Mouse (Mus musculus) C2C12 (cell line): ENCODE results near the gene Hoxa11.

Experiments
- CTCF ChIP-seq: IDR thresholded peaks from one replicate; pipeline ENCODE4 v1.5.1; 2011; ENCODE audit not compliant: control insufficient read depth, insufficient read depth, insufficient read length
- MYOD1 ChIP-seq: IDR thresholded peaks from one replicate; pipeline ENCODE4 v1.6.1; 2011; ENCODE audit warnings: low read depth; ENCODE audit not compliant: control insufficient read depth, insufficient read length

DNA sequence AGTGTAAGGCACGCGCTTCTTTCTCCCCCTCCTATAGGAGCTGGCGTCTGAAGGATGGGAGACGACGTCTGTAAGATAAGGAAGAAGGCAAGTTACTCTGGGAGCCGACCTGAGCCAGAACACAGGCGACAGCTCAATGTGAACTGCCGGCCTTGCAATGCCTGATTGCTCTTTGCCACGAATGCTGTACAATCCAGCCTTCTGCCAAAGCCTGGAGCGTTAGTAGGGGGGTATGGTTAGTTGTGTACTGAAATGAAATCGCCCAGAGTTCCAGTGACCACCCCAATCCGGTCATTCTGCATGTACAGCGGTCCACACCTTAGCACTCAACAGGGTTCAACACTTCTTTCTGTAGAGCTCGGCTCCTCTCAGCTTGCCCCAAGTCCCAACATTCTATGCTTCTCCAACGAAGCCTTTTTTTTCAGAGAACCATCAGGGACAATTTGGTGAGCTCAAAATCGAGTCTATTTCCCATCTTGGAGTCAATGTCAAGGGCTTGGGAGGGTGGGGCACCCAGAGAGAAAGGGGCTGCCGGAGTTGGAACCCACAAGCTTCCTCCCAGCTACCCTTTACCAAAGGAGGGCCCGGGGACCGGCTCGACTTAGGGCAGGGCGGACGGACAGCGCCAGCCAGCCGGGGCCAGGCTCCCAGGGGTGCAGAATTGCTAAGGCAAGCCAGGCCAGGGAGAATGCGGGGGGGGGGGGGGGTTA, 13.6 kb upstream of the Hoxa11 start:
- TF ChIP-seq CTCF (no peak), MYOD1 (no peak)
